In genomic region chr5:4103626-4104340, GRCm38 (mm10) we compare ENCODE assay signal across 8 mouse cellular contexts. TPM values are rescaled to one million over a fixed set of nuclear protein-coding genes. Genes with fewer than 3 reads are reported as not detected.
DNase-seq lines count a peak whose midpoint lies in the region; ATAC-seq and TF ChIP-seq lines count a peak whose summit lies in the region.

No protein-coding gene starts in this region.

- H3K27ac ChIP-seq in neural tube, embryonic 11.5 days (ENCODE audit: low read depth, low read length), result peak overlapping the region; percentile 96
- H3K27ac ChIP-seq in embryonic fibroblast, embryonic 13.5 days (ENCODE audit: insufficient read depth, low read length), result peak overlapping the region; percentile 89
- H3K27ac ChIP-seq in limb, embryonic 11.5 days (replicated peaks; ENCODE audit: low read depth, low read length), result peak overlapping the region; percentile 88
- H3K27ac ChIP-seq in neural tube, embryonic 12.5 days, result peak overlapping the region; percentile 90

- H3K9me3 ChIP-seq in neural tube, embryonic 11.5 days (ENCODE audit: control insufficient read depth, low read length), result no peaks in the 10 kb centered on the region
- no peaks in the 10 kb centered on the region for H3K9me3 ChIP-seq in limb, embryonic 11.5 days (ENCODE audit: control insufficient read depth, low read length)
- no peaks in the 10 kb centered on the region for H3K9me3 ChIP-seq in neural tube, embryonic 12.5 days

- ATAC-seq in neural tube, embryonic 11.5 days (ENCODE audit: insufficient read depth, low FRiP score, low TSS enrichment), result peak; percentile 56; the same call in 1 of the 2 replicates
- peak; percentile 65 for ATAC-seq in limb, embryonic 11.5 days (ENCODE audit: insufficient number of reproducible peaks, low FRiP score, low TSS enrichment, low read depth)
- ATAC-seq in neural tube, embryonic 12.5 days (ENCODE audit: low FRiP score, low read depth), result peak; percentile 70

- H3K9ac ChIP-seq in neural tube, embryonic 11.5 days (ENCODE audit: low read length), result peak overlapping the region; percentile 80
- H3K9ac ChIP-seq in limb, embryonic 11.5 days (ENCODE audit: low read length), result peak overlapping the region; percentile 87
- peak overlapping the region; percentile 87 for H3K9ac ChIP-seq in neural tube, embryonic 12.5 days

- no peak for TF ChIP-seq POLR2A in embryonic fibroblast, embryonic 13.5 days (IDR thresholded peaks at IDR 0.05; ENCODE audit: low read depth, low read length)

- under 1% methylated on average over 41 of the region's 41 CpGs for WGBS in neural tube, embryonic 11.5 days
- WGBS in limb, embryonic 11.5 days, result under 1% methylated on average over 41 of the region's 41 CpGs
- WGBS in neural tube, embryonic 12.5 days, result 1% methylated on average over 40 of the region's 41 CpGs

- peaks cover 14% of the 10 kb centered on the region for H3K36me3 ChIP-seq in neural tube, embryonic 11.5 days (ENCODE audit: control insufficient read depth, insufficient read depth, low read length)
- H3K36me3 ChIP-seq in limb, embryonic 11.5 days (ENCODE audit: control insufficient read depth, insufficient read depth, low read length), result peaks cover 11% of the 10 kb centered on the region
- peaks cover 34% of the 10 kb centered on the region for H3K36me3 ChIP-seq in neural tube, embryonic 12.5 days

- TF ChIP-seq CTCF in embryonic fibroblast, embryonic 13.5 days (IDR thresholded peaks at IDR 0.05; ENCODE audit: borderline replicate concordance, insufficient read depth, low read length), result no peak

- H3K27me3 ChIP-seq in neural tube, embryonic 11.5 days (ENCODE audit: control insufficient read depth, insufficient read depth, low read length), result no peaks in the 10 kb centered on the region
- no peaks in the 10 kb centered on the region for H3K27me3 ChIP-seq in limb, embryonic 11.5 days (ENCODE audit: control insufficient read depth, insufficient read depth, low read length)
- no peaks in the 10 kb centered on the region for H3K27me3 ChIP-seq in neural tube, embryonic 12.5 days (replicated peaks)

- H3K4me2 ChIP-seq in neural tube, embryonic 11.5 days (ENCODE audit: low read depth), result peak overlapping the region; percentile 73
- peak overlapping the region; percentile 53 for H3K4me2 ChIP-seq in limb, embryonic 11.5 days (ENCODE audit: low read depth, severe bottlenecking)
- peak overlapping the region; percentile 66 for H3K4me2 ChIP-seq in neural tube, embryonic 12.5 days (replicated peaks)

- H3K4me3 ChIP-seq in neural tube, embryonic 11.5 days (ENCODE audit: low read depth, low read length), result peak overlapping the region; percentile 97
- H3K4me3 ChIP-seq in embryonic fibroblast, embryonic 13.5 days (ENCODE audit: insufficient read depth, low read length), result peak overlapping the region; percentile 92
- H3K4me3 ChIP-seq in limb, embryonic 11.5 days (ENCODE audit: low read depth, low read length), result peak overlapping the region; percentile 96
- H3K4me3 ChIP-seq in neural tube, embryonic 12.5 days, result peak overlapping the region; percentile 97

- peak; percentile 55 for DNase-seq in cerebellum, adult 9-10 months
- no peak for DNase-seq in cerebellum, postnatal 25 days
- DNase-seq in neural tube, embryonic 11.5 days (ENCODE audit: low spot score), result no peak
- DNase-seq in neural tube, embryonic 10.5 days (ENCODE audit: extremely low spot score, low spot score), result no peak
- DNase-seq in limb, embryonic 11.5 days (ENCODE audit: low spot score), result no peak
- DNase-seq in cerebellum, postnatal 4 days (ENCODE audit: low spot score in 2 of 2), result no peak

- peaks cover 8% of the 10 kb centered on the region; the same call in 1 of the 2 replicates for H3K4me1 ChIP-seq in neural tube, embryonic 11.5 days (ENCODE audit: control insufficient read depth, insufficient read depth, low read length)
- H3K4me1 ChIP-seq in embryonic fibroblast, embryonic 13.5 days (ENCODE audit: control insufficient read depth, insufficient read depth, low read length), result no peaks in the 10 kb centered on the region; the same call in 1 of the 2 replicates
- no peaks in the 10 kb centered on the region for H3K4me1 ChIP-seq in limb, embryonic 11.5 days (ENCODE audit: control insufficient read depth, insufficient read depth, low read length)
- peaks cover 12% of the 10 kb centered on the region; the same call in 1 of the 2 replicates for H3K4me1 ChIP-seq in neural tube, embryonic 12.5 days

RNA-seq across cellular contexts. Expression of gene Cyp51, which starts 0.8 kb away (rescaled TPM):
- polyA plus RNA-seq in neural tube, embryonic 11.5 days (2014; fragmentation: Nextera tagmentation; extraction: Ambion mirVana), result 164 TPM in 2 replicates
- polyA plus RNA-seq in embryonic fibroblast, embryonic 13.5 days (2011; ENCODE audit: insufficient read length, low read depth, missing spikeins), result 84.4 and 86.6 TPM in 2 replicates
- polyA plus RNA-seq in limb, embryonic 11.5 days (2014; fragmentation: Nextera tagmentation; extraction: Ambion mirVana), result 115 and 118 TPM in 2 replicates
- 130 and 141 TPM in 2 replicates for polyA plus RNA-seq in neural tube, embryonic 12.5 days (2016; fragmentation: Nextera tagmentation; extraction: Ambion mirVana)
